Mouse (Mus musculus): Measurements from ENCODE around the gene Uckl1. TPM values are rescaled to one million over a fixed set of nuclear protein-coding genes. Genes with fewer than 3 reads are reported as not detected.

Uckl1 gene
- polyA plus RNA-seq, 1 experiment from 2014 or later = 55.7 TPM

DNA sequence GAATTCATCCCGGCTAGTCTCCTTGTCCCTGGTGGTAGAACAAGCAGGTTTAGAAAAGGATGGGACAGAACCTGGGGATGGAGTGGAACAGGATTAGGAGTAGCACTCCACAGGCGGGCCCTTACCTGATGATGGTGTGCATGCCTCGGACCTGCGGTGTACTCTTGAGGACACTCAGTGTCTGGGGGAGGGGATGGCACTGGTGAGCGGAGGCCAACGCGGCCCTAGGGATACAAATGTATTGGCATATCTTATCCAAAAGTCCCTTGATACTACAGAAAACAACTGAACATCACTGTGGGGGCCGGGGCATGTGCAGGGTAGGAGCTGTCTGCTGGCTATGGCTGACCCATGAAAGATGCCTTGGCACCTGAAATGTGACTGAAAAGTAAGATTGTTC, 14.3 kb downstream of the Uckl1 start:
- no peak for ATAC-seq (ENCODE audit: insufficient number of reproducible peaks, low FRiP score, low TSS enrichment, low read depth)
- Histone ChIP-seq H3K9ac (no peak overlapping the region), H3K27ac (replicated peaks) (no peak overlapping the region), H3K4me2 (replicated peaks) (no peak overlapping the region), H3K4me3 (replicated peaks) (no peak overlapping the region), H3K4me1 (no peaks in the 10 kb centered on the region), H3K9me3 (replicated peaks) (no peaks in the 10 kb centered on the region), H3K27me3 (no peaks in the 10 kb centered on the region), H3K36me3 (peaks cover 27% of the 10 kb centered on the region; the same call in 1 of the 2 replicates)
- WGBS = 85% methylated on average over 8 of the region's 8 CpGs

DNA sequence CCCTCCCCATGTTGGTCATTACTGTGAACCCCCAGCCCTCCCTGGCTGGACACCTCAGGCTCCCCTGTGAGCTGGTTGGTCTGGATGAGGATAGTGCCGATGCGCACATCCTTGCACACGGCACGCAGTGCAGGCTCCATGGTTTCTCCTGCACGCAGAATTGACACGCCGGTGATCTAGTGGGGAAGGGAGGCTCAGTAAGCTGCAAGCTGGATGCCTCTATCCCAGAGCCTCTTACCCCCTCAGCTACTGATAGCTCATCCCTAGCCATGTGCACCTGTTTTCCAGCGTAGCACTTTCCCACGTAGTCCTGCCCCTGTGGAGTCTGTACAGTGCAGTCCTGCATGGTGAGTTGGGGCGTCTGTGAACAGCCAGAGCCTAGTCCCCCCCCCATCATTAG, 14.8 kb downstream of the Uckl1 start:
- H3K4me2 ChIP-seq (replicated peaks) = no peak overlapping the region
- no peaks in the 10 kb centered on the region for H3K27me3 ChIP-seq
- no peaks in the 10 kb centered on the region for H3K9me3 ChIP-seq (replicated peaks)
- no peak overlapping the region for H3K27ac ChIP-seq (replicated peaks)
- no peak overlapping the region for H3K9ac ChIP-seq
- WGBS = 93% methylated on average over 10 of the region's 10 CpGs
- H3K4me3 ChIP-seq (replicated peaks) = no peak overlapping the region
- no peak for ATAC-seq (ENCODE audit: insufficient number of reproducible peaks, low FRiP score, low TSS enrichment, low read depth)
- no peaks in the 10 kb centered on the region for H3K4me1 ChIP-seq
- H3K36me3 ChIP-seq = peaks cover 27% of the 10 kb centered on the region; the same call in 1 of the 2 replicates

DNA sequence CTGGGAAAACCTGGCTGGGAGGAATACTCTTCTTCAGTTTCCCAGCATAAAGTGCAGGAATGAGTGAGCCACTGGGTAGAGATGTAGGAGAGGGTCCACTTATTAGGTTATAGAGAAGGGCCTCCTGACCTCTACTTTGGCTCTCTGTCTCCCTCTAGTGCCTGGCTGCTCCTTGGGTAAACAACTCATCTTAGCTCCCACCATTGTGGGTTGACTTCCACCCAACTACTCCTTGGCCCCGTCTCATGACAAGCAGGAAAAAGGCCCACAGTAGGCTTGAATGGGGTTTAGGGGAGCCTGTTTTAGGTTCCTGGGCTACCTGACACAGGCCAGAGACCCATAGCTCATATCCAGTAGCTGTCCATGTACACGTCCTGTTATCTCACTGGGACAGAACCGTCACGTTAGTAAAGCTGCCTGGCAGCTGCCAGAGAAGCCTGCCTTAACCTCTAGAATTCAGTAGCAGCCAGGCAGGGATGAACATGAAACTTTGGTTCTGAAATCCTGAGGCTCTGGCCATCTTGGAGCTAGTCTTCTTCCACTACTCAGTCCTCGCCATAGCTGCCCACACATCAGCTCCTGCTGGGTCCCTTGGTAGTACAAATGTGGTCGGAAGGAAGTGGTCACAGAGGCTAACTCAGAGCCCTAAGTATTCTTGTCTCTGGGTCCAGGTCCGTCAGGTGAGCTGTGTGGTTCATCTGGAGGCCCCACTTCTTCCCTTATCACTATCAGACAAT, 16.3 kb downstream of the Uckl1 start:
- no peak overlapping the region for H3K4me3 ChIP-seq (replicated peaks)
- ATAC-seq (ENCODE audit: insufficient number of reproducible peaks, low FRiP score, low TSS enrichment, low read depth) = no peak
- H3K27ac ChIP-seq (replicated peaks) = no peak overlapping the region
- H3K36me3 ChIP-seq = peaks cover 15% of the 10 kb centered on the region; the same call in 1 of the 2 replicates
- no peaks in the 10 kb centered on the region for H3K27me3 ChIP-seq
- H3K9me3 ChIP-seq (replicated peaks) = no peaks in the 10 kb centered on the region
- H3K4me2 ChIP-seq (replicated peaks) = no peak overlapping the region
- H3K9ac ChIP-seq = no peak overlapping the region
- 75% methylated on average over 7 of the region's 7 CpGs for WGBS
- no peaks in the 10 kb centered on the region for H3K4me1 ChIP-seq

DNA sequence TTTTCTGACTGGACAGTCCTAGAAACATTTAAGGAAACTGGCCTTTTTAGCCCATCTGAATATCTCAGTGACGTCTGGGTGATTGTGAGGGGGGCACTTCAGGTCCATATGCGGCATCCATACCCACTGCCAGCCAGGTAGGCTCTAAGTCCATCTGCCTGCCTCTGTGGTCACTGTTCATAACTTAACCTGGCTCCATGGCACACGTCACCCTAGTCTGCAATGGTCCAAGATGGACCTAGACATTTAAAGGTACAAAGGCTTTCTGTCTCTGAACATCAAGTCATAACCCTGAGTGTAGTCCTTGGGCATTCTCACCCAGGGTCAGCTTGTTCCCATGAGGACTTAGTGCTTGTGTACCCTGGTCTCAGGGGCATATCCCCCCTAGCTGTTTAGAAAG, 17.4 kb downstream of the Uckl1 start:
- Histone ChIP-seq H3K27ac (replicated peaks) (no peak overlapping the region), H3K4me2 (replicated peaks) (no peak overlapping the region), H3K4me3 (replicated peaks) (no peak overlapping the region), H3K27me3 (no peaks in the 10 kb centered on the region), H3K4me1 (no peaks in the 10 kb centered on the region), H3K9me3 (replicated peaks) (no peaks in the 10 kb centered on the region), H3K9ac (no peak overlapping the region), H3K36me3 (peaks cover 5% of the 10 kb centered on the region; the same call in 1 of the 2 replicates)
- ATAC-seq (ENCODE audit: insufficient number of reproducible peaks, low FRiP score, low TSS enrichment, low read depth) = no peak
- 85% methylated on average over 3 of the region's 3 CpGs for WGBS

DNA sequence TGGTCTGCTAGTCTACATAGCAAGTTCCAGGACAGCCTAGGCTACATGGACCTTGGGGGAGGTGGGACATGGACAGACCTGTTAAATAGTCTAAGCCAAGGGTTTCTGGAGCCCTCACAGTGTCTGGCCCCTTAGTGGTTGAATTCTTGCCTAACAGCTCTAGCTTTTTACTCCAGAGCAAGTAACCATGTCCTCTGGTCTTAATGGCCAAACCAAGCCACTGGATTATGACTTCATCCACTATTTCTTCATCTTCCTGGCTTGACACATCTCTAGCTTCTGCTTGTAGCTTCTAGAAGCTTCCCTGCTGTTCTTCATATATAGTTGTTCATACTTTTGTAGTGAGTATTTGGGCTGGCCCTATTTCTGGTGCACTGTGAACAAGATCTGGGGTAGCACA, 30.9 kb downstream of the Uckl1 start:
- H3K36me3 ChIP-seq = peaks cover 40% of the 10 kb centered on the region

DNA sequence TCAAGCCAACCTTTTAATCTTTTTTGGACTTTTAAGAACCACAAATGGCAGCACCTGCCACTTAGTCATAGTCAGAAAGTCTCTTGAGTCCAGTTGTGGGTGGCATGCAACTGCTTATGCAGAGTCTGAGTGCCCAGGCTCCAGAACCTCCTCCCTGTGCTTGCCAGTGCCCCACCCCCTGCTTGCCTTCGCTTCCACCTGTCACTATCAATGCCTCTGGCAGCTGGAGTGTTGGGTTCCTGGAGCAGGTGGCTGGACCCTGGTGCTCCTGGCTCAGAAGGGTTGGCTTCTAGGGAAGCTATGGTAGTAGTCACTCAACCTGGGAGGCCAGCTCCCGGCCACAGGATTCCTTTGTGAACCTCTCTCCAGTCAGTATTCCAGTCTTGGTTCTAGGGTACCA, 34.5 kb downstream of the Uckl1 start:
- Histone ChIP-seq H3K36me3 (peaks cover 67% of the 10 kb centered on the region), H3K4me2 (replicated peaks) (no peak overlapping the region), H3K4me1 (no peaks in the 10 kb centered on the region), H3K27ac (replicated peaks) (no peak overlapping the region), H3K4me3 (replicated peaks) (no peak overlapping the region), H3K27me3 (no peaks in the 10 kb centered on the region), H3K9ac (no peak overlapping the region), H3K9me3 (replicated peaks) (no peaks in the 10 kb centered on the region)
- WGBS = 90% methylated on average over 2 of the region's 2 CpGs
- no peak for ATAC-seq (ENCODE audit: insufficient number of reproducible peaks, low FRiP score, low TSS enrichment, low read depth)

More for the DNA sequence above, 30.9 kb downstream of the Uckl1 start:
- Histone ChIP-seq H3K9me3 (replicated peaks) (no peaks in the 10 kb centered on the region), H3K9ac (no peak overlapping the region), H3K27me3 (no peaks in the 10 kb centered on the region), H3K27ac (replicated peaks) (no peak overlapping the region), H3K4me3 (replicated peaks) (no peak overlapping the region), H3K4me2 (replicated peaks) (no peak overlapping the region), H3K4me1 (no peaks in the 10 kb centered on the region)
- no peak for ATAC-seq (ENCODE audit: insufficient number of reproducible peaks, low FRiP score, low TSS enrichment, low read depth)

DNA sequence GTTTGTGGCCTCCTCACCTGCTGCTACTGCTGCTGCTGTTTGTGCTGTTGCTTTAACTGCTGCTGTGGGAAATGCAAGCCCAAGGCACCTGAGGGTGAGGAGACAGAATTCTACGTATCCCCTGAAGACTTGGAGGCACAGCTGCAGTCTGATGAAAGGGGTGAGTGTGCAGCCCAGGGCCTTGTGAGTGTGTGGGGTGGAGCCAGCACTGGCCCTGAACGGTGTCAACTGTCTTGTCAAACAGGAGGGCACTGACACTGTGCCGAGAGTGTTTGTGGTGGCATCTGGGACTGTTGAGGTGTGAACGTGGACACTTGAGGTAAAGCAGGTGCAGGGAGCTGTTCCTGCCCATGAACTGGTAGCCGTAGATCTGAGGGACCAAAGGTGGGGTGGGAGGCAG, 36.0 kb downstream of the Uckl1 start:
- Histone ChIP-seq H3K27me3 (no peaks in the 10 kb centered on the region), H3K4me2 (replicated peaks) (no peak overlapping the region), H3K9me3 (replicated peaks) (no peaks in the 10 kb centered on the region), H3K4me3 (replicated peaks) (no peak overlapping the region), H3K27ac (replicated peaks) (no peak overlapping the region), H3K9ac (no peak overlapping the region), H3K4me1 (no peaks in the 10 kb centered on the region), H3K36me3 (peaks cover 67% of the 10 kb centered on the region)
- ATAC-seq (ENCODE audit: insufficient number of reproducible peaks, low FRiP score, low TSS enrichment, low read depth) = peak; percentile 73; the same call in 1 of the 2 replicates
- 78% methylated on average over 5 of the region's 5 CpGs for WGBS

DNA sequence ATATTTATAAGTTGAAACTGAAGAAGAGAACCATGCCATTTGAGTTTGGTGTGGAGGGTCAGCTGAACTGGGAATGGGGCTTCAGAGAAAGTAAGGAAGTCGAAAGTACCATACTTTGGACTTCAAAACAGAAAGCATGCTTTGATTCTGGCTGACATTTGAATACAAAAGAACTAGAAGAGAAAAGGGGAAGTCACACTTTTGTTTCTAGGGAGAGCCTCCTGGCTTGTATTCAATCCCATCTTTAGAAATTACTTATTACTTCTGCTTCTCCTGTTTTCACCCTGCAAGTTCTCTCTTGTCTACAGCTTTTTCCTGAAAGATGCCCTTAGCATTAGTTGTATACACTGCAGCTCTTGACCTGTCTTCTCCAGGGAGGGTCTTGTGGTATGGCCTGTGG, 36.5 kb downstream of the Uckl1 start:
- H3K4me3 ChIP-seq (replicated peaks) = no peak overlapping the region
- H3K27ac ChIP-seq (replicated peaks) = no peak overlapping the region
- H3K9me3 ChIP-seq (replicated peaks) = no peaks in the 10 kb centered on the region
- H3K4me1 ChIP-seq = no peaks in the 10 kb centered on the region
- ATAC-seq (ENCODE audit: insufficient number of reproducible peaks, low FRiP score, low TSS enrichment, low read depth) = no peak
- H3K27me3 ChIP-seq = no peaks in the 10 kb centered on the region
- peaks cover 67% of the 10 kb centered on the region for H3K36me3 ChIP-seq
- WGBS = 73% methylated on average over 1 of the region's 1 CpGs
- H3K4me2 ChIP-seq (replicated peaks) = no peak overlapping the region
- H3K9ac ChIP-seq = no peak overlapping the region

DNA sequence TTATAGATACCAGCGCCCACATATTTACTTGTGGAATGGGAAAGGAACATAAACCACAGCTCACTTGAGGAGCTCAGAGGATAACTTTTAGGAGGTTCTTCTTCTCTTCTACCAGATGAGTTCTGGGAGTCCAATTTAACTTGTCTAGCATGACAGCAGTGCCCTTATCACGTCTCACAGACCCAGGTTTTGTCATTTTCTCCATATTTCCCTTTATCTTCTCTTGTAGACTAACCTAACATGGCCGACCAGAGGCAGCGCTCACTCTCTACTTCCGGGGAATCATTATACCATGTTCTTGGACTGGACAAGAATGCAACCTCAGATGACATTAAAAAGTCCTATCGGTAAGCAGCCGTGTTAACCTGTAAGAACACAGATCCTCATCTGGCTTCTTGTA, 38.5 kb downstream of the Uckl1 start:
- no peak for ATAC-seq (ENCODE audit: insufficient number of reproducible peaks, low FRiP score, low TSS enrichment, low read depth)
- Histone ChIP-seq H3K36me3 (peaks cover 50% of the 10 kb centered on the region), H3K27me3 (no peaks in the 10 kb centered on the region), H3K4me3 (replicated peaks) (no peak overlapping the region), H3K4me1 (no peaks in the 10 kb centered on the region), H3K27ac (replicated peaks) (no peak overlapping the region), H3K9ac (no peak overlapping the region), H3K4me2 (replicated peaks) (no peak overlapping the region), H3K9me3 (replicated peaks) (no peaks in the 10 kb centered on the region)
- 95% methylated on average over 7 of the region's 7 CpGs for WGBS

DNA sequence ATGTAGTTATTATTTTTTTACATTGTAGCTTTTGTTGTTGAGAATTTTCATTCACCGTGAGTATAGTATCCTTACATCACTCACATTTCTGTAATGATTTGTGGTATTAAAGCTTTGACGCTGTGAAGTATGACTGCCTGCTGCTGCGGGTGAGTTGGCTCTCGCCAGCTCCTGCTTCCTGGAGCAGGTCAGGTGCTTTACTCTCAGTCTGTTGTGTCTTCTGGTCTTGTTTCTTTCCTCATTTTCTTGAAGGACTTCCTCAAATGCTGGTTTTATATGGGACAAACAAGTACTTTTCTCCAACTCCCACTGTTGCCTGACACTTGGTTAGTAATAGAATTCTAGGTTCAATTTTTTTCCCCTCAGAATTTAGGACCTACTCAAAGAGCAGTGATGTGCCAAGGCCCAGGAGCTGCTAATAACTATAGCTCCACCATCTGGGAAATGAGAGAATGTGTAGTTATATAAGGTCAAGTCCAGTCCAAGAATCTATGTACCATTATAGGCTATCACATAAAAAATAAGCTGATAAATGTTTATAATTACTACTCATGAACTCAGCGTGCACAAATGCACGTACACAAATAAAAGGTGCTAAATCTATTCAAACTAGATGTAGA, 42.8 kb downstream of the Uckl1 start:
- H3K4me1 ChIP-seq = 0 out of 2 replicates have a peak, but pooled peaks cover 6% of the 10 kb centered on the region
- H3K27me3 ChIP-seq = no peaks in the 10 kb centered on the region
- H3K36me3 ChIP-seq = peaks cover 10% of the 10 kb centered on the region
- H3K27ac ChIP-seq (replicated peaks) = no peak overlapping the region
- ATAC-seq (ENCODE audit: insufficient number of reproducible peaks, low FRiP score, low TSS enrichment, low read depth) = no peak
- no peak overlapping the region for H3K4me3 ChIP-seq (replicated peaks)
- H3K9me3 ChIP-seq (replicated peaks) = no peaks in the 10 kb centered on the region
- H3K4me2 ChIP-seq (replicated peaks) = no peak overlapping the region
- WGBS = 84% methylated on average over 6 of the region's 6 CpGs
- no peak overlapping the region for H3K9ac ChIP-seq

DNA sequence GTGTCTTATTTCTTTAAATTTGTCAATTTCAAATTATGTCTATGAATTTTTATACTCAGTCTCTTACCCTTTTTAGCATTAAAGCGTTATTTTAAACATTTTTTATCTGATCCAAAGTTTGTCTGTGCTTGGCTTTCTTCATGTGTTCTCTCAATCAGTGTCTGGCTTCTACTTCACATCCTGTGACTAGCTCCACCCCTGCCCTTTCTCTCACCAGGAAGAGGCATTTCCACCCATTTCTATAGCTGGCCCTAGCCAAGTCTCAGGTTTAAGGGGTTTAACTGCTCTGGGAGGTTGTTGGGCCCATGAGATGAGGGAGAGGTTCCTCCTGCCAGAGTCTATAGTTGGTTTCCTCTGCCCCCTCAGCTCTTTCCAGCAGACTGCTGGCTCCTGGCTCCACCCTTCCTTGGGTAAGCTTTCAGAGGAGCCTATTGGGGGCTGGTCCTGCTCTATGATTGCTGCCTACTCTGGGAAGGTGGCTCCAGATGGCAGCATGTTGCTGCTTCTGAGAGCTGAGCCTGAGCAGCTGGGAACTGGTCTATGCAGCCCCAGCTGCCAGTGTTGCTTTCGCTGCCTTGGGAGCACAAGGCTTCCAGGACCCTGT, 47.1 kb downstream of the Uckl1 start:
- H3K4me1 ChIP-seq = 0 out of 2 replicates have a peak, but pooled peaks cover 6% of the 10 kb centered on the region
- H3K9ac ChIP-seq = no peak overlapping the region
- H3K4me3 ChIP-seq (replicated peaks) = no peak overlapping the region
- 80% methylated on average over 2 of the region's 2 CpGs for WGBS
- H3K27me3 ChIP-seq = no peaks in the 10 kb centered on the region
- H3K9me3 ChIP-seq (replicated peaks) = no peaks in the 10 kb centered on the region
- H3K27ac ChIP-seq (replicated peaks) = 0 out of 2 replicates have a peak overlapping the region, but pooled peaks have one; percentile 44
- peak; percentile 84 for ATAC-seq (ENCODE audit: insufficient number of reproducible peaks, low FRiP score, low TSS enrichment, low read depth)
- no peak overlapping the region for H3K4me2 ChIP-seq (replicated peaks)
- H3K36me3 ChIP-seq = peaks cover under 1% of the 10 kb centered on the region; the same call in 1 of the 2 replicates

Data from embryonic facial prominence, embryonic 15.5 days (tissue).